Mouse (Mus musculus) embryo, embryonic 10.5 days (tissue): Measurements from ENCODE around the gene Psg16.
"Not testable (repeated sequence)": the region's sequence is repeated elsewhere in the genome, so short reads cannot be mapped to it uniquely, and the experiment has no call there.

Experiments
- DNase-seq: peaks from one replicate; pipeline ENCODE4 v3.0.0-alpha.2; 2015; ENCODE audit warnings: low spot score

Gene Psg16

GRCm38 (mm10) chr7:17055287-17055946, 18.4 kb upstream of the Psg16 start:
- no peak for DNase-seq

- peak; percentile 86 for DNase-seq
These were observed 17.7 kb upstream of the Psg16 start for GRCm38 (mm10) chr7:17056081-17056581.

- DNase-seq = peak; percentile 39
These were observed 17.0 kb upstream of the Psg16 start for GRCm38 (mm10) chr7:17056601-17057523.

GRCm38 (mm10) chr7:17058071-17058689, 15.7 kb upstream of the Psg16 start:
- DNase-seq = peak; percentile 71

- no peak for DNase-seq
These were observed 14.9 kb upstream of the Psg16 start for GRCm38 (mm10) chr7:17058816-17059462.

- no peak for DNase-seq
These were observed 14.4 kb upstream of the Psg16 start for GRCm38 (mm10) chr7:17059463-17059844.

- DNase-seq = no peak
These were observed 13.6 kb upstream of the Psg16 start for GRCm38 (mm10) chr7:17060031-17060781.

- DNase-seq = no peak
These were observed 12.8 kb upstream of the Psg16 start for GRCm38 (mm10) chr7:17060782-17061605.

- DNase-seq = peak; percentile 94
These were observed 11.5 kb upstream of the Psg16 start, which contains the start of gene Hif3a for GRCm38 (mm10) chr7:17062389-17062788. TSS of gene Hif3a (minus strand) at chr7:17062427.

- DNase-seq = no peak
These were observed 11.0 kb upstream of the Psg16 start for GRCm38 (mm10) chr7:17062845-17063244.

GRCm38 (mm10) chr7:17065620-17066019, 8.2 kb upstream of the Psg16 start:
- no peak for DNase-seq

- DNase-seq = peak; percentile 87
These were observed 7.4 kb upstream of the Psg16 start for GRCm38 (mm10) chr7:17066412-17066811.

GRCm38 (mm10) chr7:17067000-17067399, 6.8 kb upstream of the Psg16 start:
- no peak for DNase-seq

GRCm38 (mm10) chr7:17067651-17068050, 6.2 kb upstream of the Psg16 start:
- not testable (repeated sequence) for DNase-seq

GRCm38 (mm10) chr7:17073513-17073903, 332 bp upstream of the Psg16 start:
- no peak for DNase-seq

- DNase-seq = no peak
These were observed 2.7 kb downstream of the Psg16 start for GRCm38 (mm10) chr7:17076542-17076941.

GRCm38 (mm10) chr7:17078076-17078654, 4.3 kb downstream of the Psg16 start:
- no peak for DNase-seq

- no peak for DNase-seq
These were observed 8.9 kb downstream of the Psg16 start for GRCm38 (mm10) chr7:17082766-17083165.

- no peak for DNase-seq
These were observed 13.9 kb downstream of the Psg16 start for GRCm38 (mm10) chr7:17087731-17088130.

- no peak for DNase-seq
These were observed 16.3 kb downstream of the Psg16 start for GRCm38 (mm10) chr7:17090058-17090585.
